Mouse (Mus musculus): ENCODE data around the gene Tbc1d22b. TPM values are rescaled to one million over a fixed set of nuclear protein-coding genes. Genes with fewer than 3 reads are reported as not detected.
"Not testable (repeated sequence)": the region's sequence is repeated elsewhere in the genome, so short reads cannot be mapped to it uniquely, and the experiment has no call there.

Tbc1d22b gene
- polyA plus RNA-seq, 1 experiment, result 8.4 TPM

DNA sequence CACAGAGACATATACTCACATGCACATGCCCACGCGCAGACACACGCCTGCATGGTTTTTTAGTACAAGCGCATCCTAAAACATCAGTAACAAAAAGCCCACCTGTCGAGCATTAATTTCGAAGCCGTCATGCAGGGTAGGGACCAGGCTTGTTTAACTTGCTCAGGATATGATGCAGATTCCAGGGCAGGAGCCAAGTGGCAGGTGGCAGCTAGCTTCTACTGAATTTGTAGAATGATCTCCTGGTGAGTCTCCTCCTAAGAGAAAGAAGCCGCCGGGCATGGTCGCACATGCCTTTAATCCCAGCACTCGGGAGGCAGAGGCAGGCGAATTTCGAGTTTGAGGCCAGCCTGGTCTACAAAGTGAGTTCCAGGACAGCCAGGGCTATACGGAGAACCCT, 49.5 kb downstream of the Tbc1d22b start:
- no peak overlapping the region for H3K4me3 ChIP-seq (ENCODE audit: insufficient read depth, low read depth, low read length)
- no peaks in the 10 kb centered on the region for H3K4me1 ChIP-seq (ENCODE audit: control insufficient read depth, insufficient read depth, insufficient read length, low read length)
- no peak overlapping the region for H3K27ac ChIP-seq (replicated peaks; ENCODE audit: low read depth, low read length)

- Histone ChIP-seq H3K27ac (replicated peaks; ENCODE audit: low read depth, low read length) (no peak overlapping the region), H3K4me1 (ENCODE audit: control insufficient read depth, insufficient read depth, insufficient read length, low read length) (no peaks in the 10 kb centered on the region), H3K4me3 (ENCODE audit: insufficient read depth, low read depth, low read length) (no peak overlapping the region)
Measured at GRCm38 (mm10) chr17:29599537-29599936, 50.0 kb downstream of the Tbc1d22b start.

- Histone ChIP-seq H3K4me3 (ENCODE audit: insufficient read depth, low read depth, low read length) (no peak overlapping the region), H3K4me1 (ENCODE audit: control insufficient read depth, insufficient read depth, insufficient read length, low read length) (no peaks in the 10 kb centered on the region), H3K27ac (replicated peaks; ENCODE audit: low read depth, low read length) (no peak overlapping the region)
Measured at GRCm38 (mm10) chr17:29601391-29601790, 51.8 kb downstream of the Tbc1d22b start.

- no peaks in the 10 kb centered on the region for H3K4me1 ChIP-seq (ENCODE audit: control insufficient read depth, insufficient read depth, insufficient read length, low read length)
- no peak overlapping the region for H3K27ac ChIP-seq (replicated peaks; ENCODE audit: low read depth, low read length)
- no peak overlapping the region for H3K4me3 ChIP-seq (ENCODE audit: insufficient read depth, low read depth, low read length)
Measured at GRCm38 (mm10) chr17:29603283-29603682, 53.7 kb downstream of the Tbc1d22b start.

- not testable (repeated sequence) for H3K4me1 ChIP-seq (ENCODE audit: control insufficient read depth, insufficient read depth, insufficient read length, low read length); H3K27ac ChIP-seq (replicated peaks; ENCODE audit: low read depth, low read length); H3K4me3 ChIP-seq (ENCODE audit: insufficient read depth, low read depth, low read length)
Measured at GRCm38 (mm10) chr17:29613453-29613852, 63.9 kb downstream of the Tbc1d22b start.

DNA sequence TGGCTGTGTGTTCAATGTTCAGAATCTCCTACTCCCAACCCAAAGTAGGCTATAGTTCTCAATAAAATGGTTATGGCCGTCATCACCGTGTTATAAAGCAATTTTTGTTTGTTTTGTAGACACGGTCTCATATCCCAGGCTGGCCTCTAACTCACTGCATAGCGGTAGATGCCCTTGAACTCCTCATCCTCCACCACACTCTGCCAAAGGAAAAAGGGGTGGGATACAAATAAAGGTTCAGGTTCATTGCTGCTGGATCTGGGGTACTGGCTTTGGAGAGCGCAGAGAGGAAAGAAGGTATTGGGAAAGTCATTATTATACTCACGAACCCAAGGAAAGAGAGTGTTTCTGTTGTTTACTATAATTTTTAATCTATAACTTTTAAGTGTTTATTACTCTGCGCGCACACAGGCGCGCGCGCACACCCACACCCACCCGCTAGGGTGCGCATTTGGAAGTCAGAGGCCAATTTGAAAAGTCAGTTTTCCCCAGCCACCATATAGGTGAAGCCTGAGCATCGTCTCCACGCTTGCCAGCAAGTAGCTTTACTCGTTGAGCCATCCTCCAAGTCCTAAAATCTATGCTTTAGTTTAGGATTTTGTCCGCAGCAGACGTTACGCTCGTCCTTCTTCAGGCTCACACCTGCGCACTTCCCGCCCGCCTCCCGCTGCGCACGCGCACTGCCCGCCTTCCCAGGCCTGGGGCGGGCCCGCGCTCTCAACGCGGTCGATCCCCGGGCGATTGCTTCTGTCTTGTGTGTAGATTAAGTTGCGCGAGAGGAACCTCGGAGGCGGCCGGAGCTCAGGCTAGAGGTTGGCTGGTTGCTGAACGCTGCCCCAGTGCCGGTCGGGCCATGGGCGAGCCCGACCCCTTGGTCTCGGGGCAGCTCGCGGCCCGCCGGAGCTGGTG, 64.8 kb downstream of the Tbc1d22b start, which contains the start of the genes Rnf8 and Gm28043:
Gene Rnf8 (plus strand): TSS at position 676 of the 909 bp plus-strand sequence.
Gene Gm28043 (plus strand): TSS at position 762 of the 909 bp plus-strand sequence.
- peak within 1 kb of the TSS; percentile 69 for H3K27ac ChIP-seq (replicated peaks; ENCODE audit: low read depth, low read length)
- H3K4me3 ChIP-seq (ENCODE audit: insufficient read depth, low read depth, low read length), result peak within 1 kb of the TSS; percentile 95
- no peaks in the 10 kb centered on the region for H3K4me1 ChIP-seq (ENCODE audit: control insufficient read depth, insufficient read depth, insufficient read length, low read length)

- Histone ChIP-seq H3K27ac (replicated peaks; ENCODE audit: low read depth, low read length) (peak overlapping the region; percentile 39), H3K4me1 (ENCODE audit: control insufficient read depth, insufficient read depth, insufficient read length, low read length) (no peaks in the 10 kb centered on the region), H3K4me3 (ENCODE audit: insufficient read depth, low read depth, low read length) (peak overlapping the region; percentile 95)
Measured at GRCm38 (mm10) chr17:29615024-29615551, 65.5 kb downstream of the Tbc1d22b start.

DNA sequence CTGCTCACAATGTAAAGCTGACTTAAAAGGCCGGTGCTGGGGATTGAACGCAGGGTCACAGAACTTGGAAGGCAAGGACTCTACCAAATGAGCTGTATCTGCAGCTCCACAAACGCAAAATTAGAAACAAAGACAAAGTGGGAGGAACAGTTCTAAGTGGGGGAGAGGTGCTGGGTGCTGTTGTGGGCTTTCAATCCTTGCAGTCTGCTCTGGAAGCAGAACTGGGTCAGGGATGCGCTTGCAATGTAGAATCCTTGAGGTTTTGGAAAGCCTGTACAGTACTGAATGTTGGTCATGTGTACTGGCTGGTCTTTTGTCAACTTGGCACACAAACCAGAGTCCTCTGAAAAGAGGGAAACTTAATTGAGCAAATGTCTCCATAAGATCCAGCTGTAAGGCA, 66.0 kb downstream of the Tbc1d22b start:
- Histone ChIP-seq H3K4me3 (ENCODE audit: insufficient read depth, low read depth, low read length) (peak overlapping the region; percentile 95), H3K27ac (replicated peaks; ENCODE audit: low read depth, low read length) (no peak overlapping the region), H3K4me1 (ENCODE audit: control insufficient read depth, insufficient read depth, insufficient read length, low read length) (no peaks in the 10 kb centered on the region)

DNA sequence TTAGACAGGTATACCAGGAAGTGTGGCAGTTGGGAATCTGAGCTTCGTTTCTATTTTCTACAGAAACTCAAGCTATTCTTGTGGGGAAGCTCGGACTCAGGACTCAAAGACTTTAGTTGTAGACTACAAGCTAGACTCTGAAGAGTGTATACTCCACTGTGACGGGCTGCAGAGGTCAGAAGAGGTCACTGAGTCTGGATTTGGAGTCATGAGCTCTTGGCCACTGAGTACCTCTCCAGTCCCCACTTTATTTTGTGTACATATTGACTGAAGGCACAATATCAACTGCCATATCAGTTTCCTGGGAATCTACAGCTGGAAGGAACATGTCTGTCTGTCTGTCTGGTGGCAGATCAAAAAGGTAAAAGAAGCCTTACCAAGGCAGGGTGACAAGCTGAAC, 69.6 kb downstream of the Tbc1d22b start:
- H3K4me1 ChIP-seq (ENCODE audit: control insufficient read depth, insufficient read depth, insufficient read length, low read length), result no peaks in the 10 kb centered on the region
- H3K4me3 ChIP-seq (ENCODE audit: insufficient read depth, low read depth, low read length), result no peak overlapping the region
- H3K27ac ChIP-seq (replicated peaks; ENCODE audit: low read depth, low read length), result no peak overlapping the region

DNA sequence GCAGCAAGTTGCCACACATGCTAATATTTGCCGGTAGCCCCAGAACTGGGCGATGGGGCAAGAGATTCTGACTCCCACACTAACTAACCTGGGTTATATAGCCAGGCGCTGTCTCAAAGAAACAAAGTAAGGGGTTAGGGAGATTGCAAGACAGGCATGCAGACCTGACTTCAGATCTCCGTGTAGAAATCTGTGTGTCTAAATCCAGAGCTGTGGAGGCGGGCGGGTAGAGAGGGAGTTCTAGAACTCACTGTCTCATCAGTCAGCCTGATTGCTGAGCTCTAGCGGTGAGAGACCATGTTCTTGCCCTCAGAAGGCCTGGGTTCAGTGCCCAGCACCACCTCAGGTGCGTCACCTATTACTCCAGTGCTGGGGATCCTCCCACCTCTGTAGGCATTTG, 73.9 kb downstream of the Tbc1d22b start:
- H3K27ac ChIP-seq (replicated peaks; ENCODE audit: low read depth, low read length), result no peak overlapping the region
- no peaks in the 10 kb centered on the region for H3K4me1 ChIP-seq (ENCODE audit: control insufficient read depth, insufficient read depth, insufficient read length, low read length)
- H3K4me3 ChIP-seq (ENCODE audit: insufficient read depth, low read depth, low read length), result no peak overlapping the region

DNA sequence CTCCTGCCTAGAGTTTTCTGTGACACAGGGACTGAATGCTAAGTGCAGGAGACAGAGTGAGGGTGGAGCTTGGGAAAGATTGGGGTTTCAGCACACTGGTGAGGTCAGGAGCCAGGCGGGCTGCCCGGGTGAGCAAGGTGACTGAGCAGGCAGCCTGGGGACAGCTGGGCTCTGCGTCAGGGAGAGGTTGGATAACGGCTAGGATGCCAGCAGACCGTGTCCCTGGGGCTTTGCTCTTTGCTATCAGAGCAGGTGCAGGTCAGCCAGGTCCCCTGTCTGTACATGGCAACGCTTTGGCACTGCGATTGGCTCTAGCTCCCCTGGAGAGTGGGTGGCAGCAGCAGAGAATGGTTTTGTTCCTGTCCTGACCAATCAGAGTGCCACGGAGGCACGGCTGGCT, 77.7 kb downstream of the Tbc1d22b start:
- Histone ChIP-seq H3K4me1 (ENCODE audit: control insufficient read depth, insufficient read depth, insufficient read length, low read length) (no peaks in the 10 kb centered on the region), H3K27ac (replicated peaks; ENCODE audit: low read depth, low read length) (no peak overlapping the region), H3K4me3 (ENCODE audit: insufficient read depth, low read depth, low read length) (no peak overlapping the region)

DNA sequence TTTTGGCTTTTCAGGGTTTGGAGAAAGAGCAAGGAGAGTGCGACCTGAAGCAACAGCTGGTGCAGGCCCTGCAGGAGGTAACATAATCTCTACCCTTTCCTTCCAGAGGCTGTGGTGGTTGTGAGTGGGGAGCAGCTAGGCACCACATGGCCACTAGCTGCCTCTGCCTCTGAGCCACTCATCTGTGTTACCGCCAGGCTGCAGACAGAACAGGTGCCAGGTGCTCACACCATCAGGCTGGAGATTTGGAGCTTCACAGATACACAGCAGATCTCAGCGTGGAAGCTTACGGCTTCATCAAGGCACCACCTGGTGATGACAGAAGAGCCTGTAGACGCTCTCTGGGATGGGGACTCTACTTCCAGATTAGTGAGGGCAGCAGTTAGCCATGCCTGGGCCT, 79.4 kb downstream of the Tbc1d22b start:
- Histone ChIP-seq H3K27ac (replicated peaks; ENCODE audit: low read depth, low read length) (no peak overlapping the region), H3K4me3 (ENCODE audit: insufficient read depth, low read depth, low read length) (no peak overlapping the region), H3K4me1 (ENCODE audit: control insufficient read depth, insufficient read depth, insufficient read length, low read length) (no peaks in the 10 kb centered on the region)

DNA sequence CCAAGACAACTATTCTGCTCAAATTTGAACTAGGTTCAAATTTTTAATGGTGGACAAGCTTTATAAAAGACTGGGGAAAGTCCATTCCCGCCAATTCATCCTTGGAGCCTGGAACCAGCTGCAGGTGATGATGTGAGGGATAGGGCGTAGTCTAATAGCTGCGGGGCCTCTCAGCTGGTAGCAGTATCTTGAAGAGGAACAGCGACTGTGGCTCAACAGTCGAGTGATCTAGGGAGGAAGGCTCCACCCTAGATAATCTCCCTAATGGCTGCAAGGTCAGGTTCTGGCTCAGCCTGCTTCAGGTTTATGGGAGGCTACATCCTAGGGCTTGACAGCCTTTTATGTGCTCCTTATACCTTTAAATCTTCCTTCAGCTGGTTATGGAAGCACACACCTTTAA, 80.0 kb downstream of the Tbc1d22b start:
- H3K4me3 ChIP-seq (ENCODE audit: insufficient read depth, low read depth, low read length), result no peak overlapping the region
- no peaks in the 10 kb centered on the region for H3K4me1 ChIP-seq (ENCODE audit: control insufficient read depth, insufficient read depth, insufficient read length, low read length)
- no peak overlapping the region for H3K27ac ChIP-seq (replicated peaks; ENCODE audit: low read depth, low read length)

DNA sequence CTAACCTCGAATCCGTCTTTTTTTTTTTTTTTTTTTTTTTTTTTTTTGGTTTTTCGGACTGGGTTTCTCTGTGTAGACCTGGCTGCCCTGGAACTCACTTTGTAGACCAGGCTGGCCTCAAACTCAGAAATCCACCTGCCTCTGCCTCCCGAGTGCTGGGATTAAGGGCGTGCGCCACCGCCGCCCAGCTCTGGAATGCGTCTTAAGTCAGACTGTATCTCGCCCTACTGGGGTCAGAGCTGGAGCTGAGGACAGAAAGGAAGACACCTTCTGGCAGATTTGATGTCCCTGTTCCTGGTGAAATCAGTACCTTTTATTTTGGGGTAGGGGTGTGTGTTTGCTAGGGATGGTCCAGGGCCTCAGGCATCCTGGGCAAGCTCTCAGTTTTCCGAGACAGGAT, 82.7 kb downstream of the Tbc1d22b start:
- no peak overlapping the region for H3K27ac ChIP-seq (replicated peaks; ENCODE audit: low read depth, low read length)
- no peaks in the 10 kb centered on the region for H3K4me1 ChIP-seq (ENCODE audit: control insufficient read depth, insufficient read depth, insufficient read length, low read length)
- H3K4me3 ChIP-seq (ENCODE audit: insufficient read depth, low read depth, low read length), result no peak overlapping the region

- no peak overlapping the region for H3K4me3 ChIP-seq (ENCODE audit: insufficient read depth, low read depth, low read length)
- H3K4me1 ChIP-seq (ENCODE audit: control insufficient read depth, insufficient read depth, insufficient read length, low read length), result 0 out of 2 replicates have a peak, but pooled peaks cover 3% of the 10 kb centered on the region
- no peak overlapping the region for H3K27ac ChIP-seq (replicated peaks; ENCODE audit: low read depth, low read length)
Measured at GRCm38 (mm10) chr17:29635492-29635891, 85.9 kb downstream of the Tbc1d22b start.

- Histone ChIP-seq H3K27ac (replicated peaks; ENCODE audit: low read depth, low read length) (no peak overlapping the region), H3K4me3 (ENCODE audit: insufficient read depth, low read depth, low read length) (no peak overlapping the region), H3K4me1 (ENCODE audit: control insufficient read depth, insufficient read depth, insufficient read length, low read length) (0 out of 2 replicates have a peak, but pooled peaks cover 3% of the 10 kb centered on the region)
Measured at GRCm38 (mm10) chr17:29636118-29636517, 86.5 kb downstream of the Tbc1d22b start.
